Comparison of ENCODE assay signal across 8 mouse cellular contexts in genomic region chr6:100074672-100075335, GRCm38 (mm10).
A peak's percentile ranks its signal among the peaks of the same experiment; 100 is the strongest.
DNase-seq lines count a peak whose midpoint lies in the region; ATAC-seq and TF ChIP-seq lines count a peak whose summit lies in the region.
"Had no signal": no experiment of that assay in that cellular context is flagged by ENCODE, and none has a peak within 500 bp of the region (broad histone marks: within the 10 kb centered on the region; RNA-seq: fewer than 3 reads in every experiment).

No protein-coding gene starts in this region.

- H3K27ac ChIP-seq in heart, embryonic 12.5 days (ENCODE audit: poor library complexity, severe bottlenecking) = peak overlapping the region; percentile 40; the same call in 1 of the 2 replicates
- no peak overlapping the region for H3K27ac ChIP-seq in kidney, postnatal 0 days
- H3K27ac ChIP-seq in midbrain, postnatal 0 days (ENCODE audit: low read depth, low read length) = no peak overlapping the region
- H3K27ac ChIP-seq: liver, embryonic 14.5 days had no signal

- peaks cover 18% of the 10 kb centered on the region for H3K27me3 ChIP-seq in heart, embryonic 12.5 days (replicated peaks)
- no peaks in the 10 kb centered on the region for H3K27me3 ChIP-seq in kidney, postnatal 0 days (ENCODE audit: insufficient read depth, low read length)
- 0 out of 2 replicates have a peak, but pooled peaks cover 5% of the 10 kb centered on the region for H3K27me3 ChIP-seq in midbrain, postnatal 0 days (ENCODE audit: insufficient read depth, low read length)

- H3K36me3 ChIP-seq in heart, embryonic 12.5 days = no peaks in the 10 kb centered on the region
- H3K36me3 ChIP-seq in kidney, postnatal 0 days (ENCODE audit: insufficient read depth, low read length) = no peaks in the 10 kb centered on the region
- H3K36me3 ChIP-seq in midbrain, postnatal 0 days (ENCODE audit: insufficient read depth, low read length) = no peaks in the 10 kb centered on the region

- peak; percentile 33; the same call in 1 of the 2 replicates for ATAC-seq in heart, embryonic 12.5 days (ENCODE audit: insufficient number of reproducible peaks, low FRiP score)
- 0 out of 2 replicates have a peak, but pooled peaks have one; percentile 26 for ATAC-seq in kidney, postnatal 0 days (replicated peaks; ENCODE audit: low FRiP score, low read depth)
- no peak for ATAC-seq in midbrain, postnatal 0 days (ENCODE audit: low FRiP score)
- no peak for ATAC-seq in erythroid progenitor cell, adult 5-6 weeks (replicated peaks; ENCODE audit: low FRiP score, poor library complexity, severe bottlenecking)
- ATAC-seq in megakaryocyte, adult 5-6 weeks (ENCODE audit: poor library complexity, severe bottlenecking) = no peak

- whole genome bisulfite sequencing in heart, embryonic 12.5 days = 3% methylated on average over 10 of the region's 10 CpGs
- WGBS in kidney, postnatal 0 days = 9% methylated on average over 10 of the region's 10 CpGs
- 23% methylated on average over 10 of the region's 10 CpGs for WGBS in midbrain, postnatal 0 days

- H3K4me2 ChIP-seq in heart, embryonic 12.5 days = peak overlapping the region; percentile 54
- no peak overlapping the region for H3K4me2 ChIP-seq in kidney, postnatal 0 days (ENCODE audit: low read length)
- H3K4me2 ChIP-seq in midbrain, postnatal 0 days (ENCODE audit: low read depth, low read length, poor library complexity, severe bottlenecking) = no peak overlapping the region

- H3K4me3 ChIP-seq in heart, embryonic 12.5 days = 0 out of 2 replicates have a peak overlapping the region, but pooled peaks have one; percentile 2
- H3K4me3 ChIP-seq in kidney, postnatal 0 days (replicated peaks; ENCODE audit: low read depth, low read length) = no peak overlapping the region
- H3K4me3 ChIP-seq in midbrain, postnatal 0 days (ENCODE audit: low read depth, low read length) = no peak overlapping the region

- peaks cover 35% of the 10 kb centered on the region for H3K4me1 ChIP-seq in heart, embryonic 12.5 days (replicated peaks)
- 0 out of 2 replicates have a peak, but pooled peaks cover 9% of the 10 kb centered on the region for H3K4me1 ChIP-seq in kidney, postnatal 0 days (replicated peaks; ENCODE audit: insufficient read depth, low read length)
- H3K4me1 ChIP-seq in midbrain, postnatal 0 days (ENCODE audit: insufficient read depth, low read length) = no peaks in the 10 kb centered on the region; the same call in 1 of the 2 replicates

- no peak overlapping the region for H3K9ac ChIP-seq in heart, embryonic 12.5 days
- no peak overlapping the region for H3K9ac ChIP-seq in kidney, postnatal 0 days (ENCODE audit: low read depth, low read length)
- no peak overlapping the region for H3K9ac ChIP-seq in midbrain, postnatal 0 days (replicated peaks; ENCODE audit: low read length, poor library complexity, severe bottlenecking)
- H3K9ac ChIP-seq: liver, embryonic 14.5 days had no signal

- H3K9me3 ChIP-seq in heart, embryonic 12.5 days (replicated peaks) = peaks cover 4% of the 10 kb centered on the region; the same call in 1 of the 2 replicates
- no peaks in the 10 kb centered on the region for H3K9me3 ChIP-seq in kidney, postnatal 0 days (replicated peaks; ENCODE audit: low read length)
- H3K9me3 ChIP-seq in midbrain, postnatal 0 days (ENCODE audit: low read length) = no peaks in the 10 kb centered on the region

- DNase-seq in ZHBTc4 (ENCODE audit: low read depth, low spot score) = peak; percentile 42
- DNase-seq in brain, adult 2 months (ENCODE audit: low read depth, low spot score) = peak; percentile 16
- peak; percentile 75 for DNase-seq in kidney, postnatal 0 days (ENCODE audit: low spot score)
- DNase-seq in midbrain, postnatal 0 days (ENCODE audit: low spot score) = peak; percentile 71

- TF ChIP-seq CTCF in kidney, postnatal 0 days (IDR thresholded peaks at IDR 0.05; ENCODE audit: low read depth) = no peak
- TF ChIP-seq CTCF in midbrain, postnatal 0 days (IDR thresholded peaks at IDR 0.05) = no peak

Comparison
In these comparisons a context has a peak if more than half of its experiments do, and no peak if none do; other contexts are left out.
1. DNase-seq: peak in every context shown above with its lines; median percentile 75 in kidney, postnatal 0 days; 71 in midbrain, postnatal 0 days; 42 in ZHBTc4; 16 in brain, adult 2 months.
2. ATAC-seq: peak in heart, embryonic 12.5 days (single experiment) and kidney, postnatal 0 days (single experiment); none in midbrain, postnatal 0 days (single experiment), erythroid progenitor cell, adult 5-6 weeks (single experiment) and megakaryocyte, adult 5-6 weeks (single experiment).